Mouse (Mus musculus) ovary, postnatal 10 days (tissue): ENCODE data around the gene Smad6.

ENCODE experiments used
- DNase-seq: peaks from one replicate; pipeline ENCODE4 v3.0.0; 2022; ENCODE audit warnings: low spot score

Smad6 gene

DNA sequence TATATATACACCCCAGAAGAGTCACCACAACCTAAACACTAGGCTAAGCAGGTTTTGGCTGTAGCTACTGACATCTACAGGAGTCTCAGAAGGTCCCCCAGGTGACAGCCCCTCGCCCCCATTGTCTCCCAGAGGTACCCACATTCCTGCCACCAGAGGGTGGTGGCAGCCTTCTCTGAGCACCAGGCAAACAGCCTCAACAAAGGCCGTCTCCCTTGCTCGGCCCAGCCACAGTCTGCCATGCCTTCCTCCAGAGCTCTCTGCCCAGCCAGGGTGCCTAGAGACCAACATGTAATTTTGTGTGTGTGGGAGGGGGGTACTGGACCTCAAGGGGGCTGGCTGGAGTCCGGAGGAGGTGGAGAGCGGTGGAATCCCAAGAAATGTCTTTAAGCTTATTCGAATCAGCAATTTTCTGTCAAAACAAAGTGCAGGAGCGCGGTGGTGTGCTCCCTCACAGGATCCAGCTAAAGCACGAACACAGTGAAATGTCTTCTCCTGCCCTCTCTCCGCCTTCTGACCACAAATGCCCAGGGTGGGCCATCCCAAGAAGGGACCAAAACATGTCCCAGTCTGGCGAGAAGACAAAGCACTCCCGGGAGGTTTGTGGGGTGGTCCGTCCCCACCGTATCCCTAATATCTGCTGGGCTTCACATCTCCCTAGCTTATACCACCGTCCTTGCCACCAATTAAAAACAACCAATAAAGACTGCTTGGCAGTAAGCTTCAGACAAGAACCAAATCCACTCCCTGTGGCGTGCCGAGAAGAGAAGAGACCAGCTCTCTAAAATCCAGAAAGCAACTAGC, 62.5 kb downstream of the Smad6 start:
- peak; percentile 52 for DNase-seq

DNA sequence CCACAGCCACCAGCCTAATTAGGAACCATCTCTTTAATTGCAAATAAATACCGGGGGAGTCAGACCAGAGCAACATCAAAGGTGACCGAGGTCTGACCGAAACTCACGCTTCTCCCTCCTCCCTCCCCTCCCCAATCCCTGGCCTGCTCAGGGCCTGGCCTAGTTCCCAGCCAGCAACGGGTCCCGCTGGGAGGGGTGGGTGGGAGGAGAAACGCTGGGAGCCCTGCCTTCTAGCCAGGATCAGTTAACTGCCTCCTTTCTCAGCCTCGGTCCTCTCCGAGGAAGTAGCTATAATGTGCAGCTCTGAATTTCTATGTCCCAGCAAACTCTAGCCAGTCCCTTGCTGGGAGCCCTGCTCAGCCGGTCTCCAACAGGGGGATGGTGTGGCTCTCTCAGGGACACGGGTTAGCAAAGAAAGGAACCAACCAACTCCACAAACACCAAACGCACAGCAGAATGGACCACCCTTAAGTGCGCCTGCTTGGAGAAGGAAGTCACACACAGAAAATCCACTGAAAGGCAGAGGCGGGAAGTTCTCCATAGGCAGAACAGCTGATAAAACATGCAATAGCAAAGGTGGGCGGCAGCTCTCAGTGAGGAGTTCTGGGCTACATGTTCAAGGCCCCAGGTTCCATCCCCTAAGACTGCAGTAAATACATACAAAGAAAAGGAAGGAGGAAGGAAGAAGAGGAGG, 63.4 kb downstream of the Smad6 start:
- peak; percentile 58 for DNase-seq

DNA sequence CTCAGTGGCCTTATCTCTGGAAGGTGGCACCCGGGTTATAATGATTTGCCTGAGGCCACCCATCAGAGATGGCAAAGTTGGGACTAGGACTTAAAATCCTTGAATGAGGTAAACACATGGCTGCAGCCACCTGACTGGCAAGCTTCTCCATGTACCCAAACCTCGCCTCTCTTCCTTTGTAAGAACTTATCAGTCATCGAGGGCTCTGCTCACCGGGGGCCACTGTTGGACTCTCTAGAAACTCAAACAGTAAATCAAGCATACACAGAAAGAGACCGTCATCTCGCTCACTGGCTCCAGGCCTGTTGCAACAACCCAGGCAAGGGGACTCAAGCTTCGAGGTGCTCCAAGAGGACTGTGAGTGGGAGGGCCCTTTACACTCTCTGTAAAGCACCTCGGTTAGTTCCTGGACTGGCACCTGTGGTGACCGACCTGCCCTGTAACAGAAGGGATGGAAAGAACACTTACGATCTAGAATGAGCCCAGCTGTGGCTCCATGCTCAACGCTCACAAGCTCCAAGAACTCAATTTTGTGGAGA, 64.1 kb downstream of the Smad6 start:
- no peak for DNase-seq

DNA sequence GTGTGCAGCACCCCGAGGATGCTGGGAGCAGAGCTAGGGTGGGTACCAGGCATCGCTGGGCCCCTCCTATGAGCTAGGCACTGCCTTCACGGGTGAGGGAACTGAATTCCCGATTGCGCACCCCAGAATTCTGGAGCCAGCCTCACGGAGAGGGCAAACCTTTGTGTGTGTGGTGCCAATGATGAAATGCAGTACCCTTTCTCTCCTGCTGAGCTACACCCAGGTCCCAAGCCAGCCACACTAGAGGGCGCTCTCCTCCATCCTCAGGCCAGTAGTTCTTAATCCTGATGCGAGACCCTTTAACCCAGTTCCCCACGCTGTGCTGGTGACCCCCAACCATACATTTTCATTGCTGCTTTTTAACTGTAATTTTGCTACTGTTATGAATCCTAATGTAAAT, 65.8 kb downstream of the Smad6 start:
- peak; percentile 54 for DNase-seq

DNA sequence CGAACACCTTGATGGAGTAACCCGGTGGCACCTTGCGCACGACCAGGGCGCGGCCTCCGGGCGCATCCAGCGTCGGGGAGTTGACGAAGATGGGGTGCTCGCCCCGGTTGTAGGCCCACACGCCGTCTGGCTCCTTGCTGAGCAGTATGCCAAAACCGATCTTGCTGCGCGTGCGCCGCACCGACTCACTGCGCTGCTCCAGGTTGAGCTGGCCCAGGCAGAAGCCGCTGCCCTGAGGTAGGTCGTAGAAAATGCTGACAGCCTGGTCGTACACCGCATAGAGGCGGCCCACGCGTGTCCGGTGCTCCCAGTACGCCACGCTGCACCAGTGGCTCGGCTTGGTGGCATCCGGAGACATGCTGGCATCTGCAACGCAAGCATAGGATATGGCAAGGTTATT, 68.2 kb downstream of the Smad6 start:
- no peak for DNase-seq

DNA sequence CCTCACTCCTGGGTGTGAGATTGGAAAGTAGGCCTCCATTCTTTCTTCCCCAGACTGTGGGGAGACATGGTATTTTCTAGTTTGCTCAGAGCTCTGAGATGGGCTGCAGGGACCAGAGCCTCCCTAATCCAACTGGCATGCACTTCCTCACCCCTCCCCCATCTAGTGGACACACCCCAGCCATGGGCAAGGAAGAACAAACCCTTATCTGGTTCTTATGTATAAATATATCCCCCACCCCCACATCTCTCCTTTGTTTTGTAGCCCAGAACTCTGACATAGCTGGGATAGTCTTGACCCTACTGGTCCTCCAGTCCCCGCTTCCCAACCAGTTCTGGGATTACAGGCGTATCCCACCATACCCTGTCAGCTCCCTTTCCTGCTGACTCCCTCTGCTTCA, 69.3 kb downstream of the Smad6 start:
- DNase-seq = no peak

DNA sequence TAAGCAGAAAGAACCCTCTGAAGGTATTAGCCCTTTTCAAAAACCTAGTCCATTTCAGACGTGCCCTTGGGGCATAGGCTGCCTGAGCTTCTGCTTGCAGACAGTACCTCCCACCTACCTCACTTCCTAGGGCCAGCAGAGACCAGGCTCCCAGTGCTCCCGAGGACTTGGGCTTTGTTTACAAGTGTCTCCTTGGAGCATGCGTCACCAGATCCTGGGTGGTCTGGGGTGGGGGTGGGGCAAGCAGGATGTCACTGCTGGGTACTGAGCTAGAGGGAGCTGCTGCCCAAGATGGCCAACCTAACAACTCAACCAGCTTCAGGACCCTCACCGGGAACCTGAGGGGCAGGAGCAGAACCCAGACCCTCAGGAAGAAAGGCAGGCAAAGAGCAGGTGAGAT, 71.5 kb downstream of the Smad6 start:
- DNase-seq = no peak

DNA sequence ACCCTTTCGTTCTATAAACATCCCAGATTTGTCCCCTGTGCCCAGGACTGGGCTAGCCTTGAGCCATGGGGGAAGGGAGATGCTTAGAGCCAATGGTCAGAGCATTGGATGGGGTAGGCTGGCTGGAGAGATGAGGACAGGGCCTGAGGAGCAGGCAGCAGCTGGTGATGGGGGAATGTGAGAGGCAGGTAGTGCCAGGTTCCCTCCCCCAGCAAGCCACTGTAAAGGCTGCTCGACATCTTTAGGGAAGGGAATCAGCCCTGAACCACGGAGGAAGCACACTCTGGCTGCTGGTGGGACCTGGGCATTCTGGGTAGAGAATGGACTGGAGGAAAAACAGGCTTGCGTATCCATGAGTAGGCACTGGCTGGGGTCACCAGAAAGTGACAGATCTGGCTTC, 72.5 kb downstream of the Smad6 start:
- no peak for DNase-seq

DNA sequence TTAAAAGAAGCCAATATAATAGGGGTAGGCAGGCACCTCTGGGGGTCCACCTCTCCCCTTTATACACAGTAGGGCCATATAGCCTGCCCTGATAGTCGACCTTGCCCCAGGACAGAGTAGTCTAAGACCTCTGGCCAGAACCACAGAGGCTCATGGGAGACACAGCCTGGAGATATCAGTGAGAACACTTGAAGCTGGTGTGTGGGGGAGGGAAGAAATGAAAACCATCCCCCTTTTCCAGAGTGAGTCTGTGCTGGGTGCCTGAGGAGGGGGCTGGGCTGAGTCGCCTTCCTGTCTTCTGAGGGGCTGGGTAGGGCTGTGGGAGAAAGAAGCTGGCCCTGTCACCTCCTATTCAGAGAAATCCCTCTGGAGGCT, 79.3 kb downstream of the Smad6 start:
- no peak for DNase-seq

DNA sequence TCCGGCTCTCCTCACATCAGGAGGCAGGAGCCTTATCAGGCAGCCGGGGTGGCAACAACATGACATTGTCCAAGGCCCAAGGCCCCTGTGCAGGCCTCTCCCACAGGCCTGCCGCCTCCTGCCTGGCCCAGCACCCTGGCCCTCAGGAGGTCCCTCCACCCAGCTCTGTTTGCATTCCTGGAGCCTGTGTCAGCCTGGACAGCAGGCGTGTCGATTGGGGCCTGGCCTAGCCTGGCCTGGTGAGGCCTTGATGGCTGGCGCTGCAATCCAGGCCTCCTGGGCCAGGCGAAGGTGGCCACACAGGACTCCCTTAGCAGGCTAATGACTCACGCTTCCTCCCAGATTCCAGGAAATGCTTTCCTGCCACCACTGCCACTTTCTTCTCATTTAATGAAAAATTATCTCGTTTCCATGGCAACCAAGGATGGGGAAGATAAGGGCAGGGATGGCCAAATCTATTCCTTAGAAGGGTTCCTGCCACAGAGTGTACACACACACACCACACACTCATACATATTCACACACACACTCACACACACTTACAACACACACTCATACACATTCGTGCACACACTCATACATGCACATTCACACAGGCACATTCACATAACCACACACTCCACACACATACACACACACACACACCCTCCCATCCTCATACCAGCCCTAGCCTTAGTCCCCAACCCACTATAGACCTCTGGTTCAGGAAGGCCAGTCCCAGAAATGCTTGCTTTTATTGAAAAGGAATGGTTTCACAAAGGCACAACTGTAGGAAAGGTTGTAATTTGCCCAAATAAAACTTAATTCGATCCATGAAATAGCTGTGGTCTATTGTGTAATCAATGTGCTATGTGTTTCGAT, 79.9 kb downstream of the Smad6 start:
- no peak for DNase-seq

DNA sequence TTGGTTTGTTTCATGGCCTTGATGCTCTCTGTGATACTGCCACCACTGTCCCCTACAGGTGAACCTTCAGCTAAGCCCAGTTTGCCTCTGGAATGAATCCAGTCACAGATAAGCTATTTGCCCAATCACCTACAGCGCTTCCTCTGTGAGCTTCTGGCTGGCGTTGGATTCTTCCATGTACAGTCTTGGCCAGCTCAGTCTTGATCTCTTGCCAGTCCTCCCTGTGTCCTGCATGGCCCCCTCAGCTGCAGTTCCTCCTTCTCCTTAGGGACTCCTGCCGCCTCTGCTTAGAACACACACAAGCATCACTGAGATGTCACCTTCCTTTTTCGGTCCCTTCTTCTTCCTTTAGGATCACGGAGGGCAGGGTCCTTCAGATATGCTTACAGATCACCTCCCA, 85.6 kb downstream of the Smad6 start:
- DNase-seq = no peak

DNA sequence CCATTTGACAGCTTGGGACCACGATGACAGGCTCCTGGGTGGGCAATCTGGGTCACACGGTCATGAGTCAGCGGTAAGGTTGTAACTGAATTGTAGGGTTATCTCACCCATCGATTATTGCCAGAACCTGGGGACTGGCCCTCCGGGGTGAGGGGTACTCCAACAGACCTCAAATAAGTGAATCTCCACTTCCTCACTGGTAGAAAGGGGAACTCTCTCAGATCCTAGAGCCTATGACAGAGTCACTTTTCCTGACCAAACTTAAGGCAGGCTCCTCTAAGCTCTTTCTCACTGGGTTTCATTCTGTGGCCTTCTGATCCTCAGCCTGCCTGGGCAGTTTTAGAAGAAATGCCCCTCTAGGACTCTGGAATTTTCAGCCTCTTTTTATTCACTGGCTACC, 88.8 kb downstream of the Smad6 start:
- no peak for DNase-seq

DNA sequence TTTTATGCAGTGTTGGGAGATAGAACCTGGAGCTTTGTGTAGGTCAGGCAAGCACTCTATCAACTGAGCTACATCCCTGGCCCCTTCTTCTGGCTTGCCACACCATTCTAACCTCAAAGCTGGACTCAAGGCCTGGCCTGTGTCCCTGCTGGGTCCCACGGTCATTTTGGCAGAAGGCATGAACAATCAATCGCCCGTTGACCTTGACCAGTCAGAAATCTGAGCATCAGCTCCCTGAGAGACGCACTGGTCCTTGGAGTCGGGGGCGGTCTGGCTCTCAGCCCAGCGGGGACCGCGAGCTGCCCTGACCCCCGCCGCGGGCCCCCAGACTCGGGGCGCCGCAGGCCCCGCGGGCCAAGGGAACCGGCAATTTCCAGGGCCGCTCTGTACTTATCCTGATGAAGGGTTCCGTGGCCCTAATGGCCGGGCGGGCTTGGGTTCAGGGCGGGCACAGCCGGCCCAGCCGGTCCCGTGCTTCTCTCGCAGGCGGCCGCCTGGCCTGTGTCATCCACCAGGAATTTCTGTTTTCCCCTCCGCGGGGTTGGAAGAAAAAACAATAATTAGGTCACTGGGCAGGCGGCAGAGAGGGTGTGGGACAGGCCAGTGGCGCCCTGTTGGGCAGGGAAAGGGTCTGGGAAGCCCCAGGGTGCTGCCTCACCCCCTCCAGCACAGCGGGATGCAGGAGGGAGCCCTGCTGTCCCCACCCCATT, 94.4 kb downstream of the Smad6 start:
- DNase-seq = peak; percentile 24

DNA sequence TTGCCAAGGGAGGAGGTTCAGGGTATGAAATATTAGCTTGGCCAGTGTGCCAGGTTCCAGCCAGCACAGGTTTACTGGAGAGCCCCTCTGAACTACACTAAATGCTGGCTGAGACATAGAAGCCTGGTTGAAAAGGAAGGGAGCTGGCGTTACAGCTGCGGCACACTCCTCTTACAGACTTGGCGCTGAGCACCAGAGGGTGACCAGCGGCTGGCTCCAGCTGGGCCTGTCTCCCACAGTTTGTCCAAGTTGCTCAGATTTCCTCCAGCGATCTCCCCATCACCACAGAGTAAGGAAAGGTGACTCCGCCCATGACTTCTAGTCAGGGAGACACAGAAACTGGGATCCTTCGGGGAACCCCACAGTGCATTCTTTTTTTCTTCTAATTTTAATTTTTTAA, 95.5 kb downstream of the Smad6 start:
- DNase-seq = no peak

DNA sequence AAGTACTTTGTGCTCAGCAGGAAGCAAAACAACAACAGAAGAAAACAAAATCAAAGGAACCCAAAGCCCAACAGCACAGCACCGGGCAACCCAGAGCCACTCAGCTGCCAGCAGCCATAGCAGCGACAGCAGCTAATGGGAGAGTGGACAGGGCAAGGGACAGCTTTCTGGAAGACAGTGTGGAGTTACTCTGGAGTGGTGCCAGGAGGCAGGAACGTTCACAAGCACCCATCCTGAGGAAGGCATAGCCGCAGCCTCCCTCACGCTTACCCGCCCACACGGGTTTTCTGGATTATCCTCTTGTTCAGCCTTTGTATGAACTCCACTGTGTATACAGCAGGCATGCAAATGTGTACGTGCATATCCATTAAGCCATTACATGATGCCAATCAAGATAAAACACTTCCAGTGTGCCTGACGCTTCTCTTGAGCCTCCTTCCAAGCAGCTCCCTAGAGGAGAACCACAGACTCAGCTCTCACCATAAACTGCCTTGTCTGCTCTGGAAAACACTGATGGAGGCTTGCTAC, 98.6 kb downstream of the Smad6 start:
- no peak for DNase-seq

DNA sequence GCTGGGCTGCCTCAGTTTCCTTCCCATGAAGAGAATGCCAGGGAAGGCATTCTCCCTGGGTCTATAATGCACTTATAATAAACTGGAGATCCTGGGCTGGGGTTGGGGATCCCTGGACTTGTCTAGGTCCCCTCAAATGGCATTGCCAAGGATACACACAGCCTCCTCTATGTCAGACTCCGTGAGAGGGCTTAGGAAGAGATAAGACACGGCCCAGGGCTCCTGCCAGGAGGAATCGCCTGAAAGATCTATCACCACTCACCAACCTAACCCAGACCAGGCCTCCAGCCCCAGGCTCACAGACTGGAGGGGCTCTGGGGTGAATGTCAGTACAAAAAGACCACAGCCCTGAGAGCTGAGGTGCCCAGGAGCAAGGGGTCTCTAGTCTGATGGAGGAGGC, 102.2 kb downstream of the Smad6 start:
- DNase-seq = no peak

DNA sequence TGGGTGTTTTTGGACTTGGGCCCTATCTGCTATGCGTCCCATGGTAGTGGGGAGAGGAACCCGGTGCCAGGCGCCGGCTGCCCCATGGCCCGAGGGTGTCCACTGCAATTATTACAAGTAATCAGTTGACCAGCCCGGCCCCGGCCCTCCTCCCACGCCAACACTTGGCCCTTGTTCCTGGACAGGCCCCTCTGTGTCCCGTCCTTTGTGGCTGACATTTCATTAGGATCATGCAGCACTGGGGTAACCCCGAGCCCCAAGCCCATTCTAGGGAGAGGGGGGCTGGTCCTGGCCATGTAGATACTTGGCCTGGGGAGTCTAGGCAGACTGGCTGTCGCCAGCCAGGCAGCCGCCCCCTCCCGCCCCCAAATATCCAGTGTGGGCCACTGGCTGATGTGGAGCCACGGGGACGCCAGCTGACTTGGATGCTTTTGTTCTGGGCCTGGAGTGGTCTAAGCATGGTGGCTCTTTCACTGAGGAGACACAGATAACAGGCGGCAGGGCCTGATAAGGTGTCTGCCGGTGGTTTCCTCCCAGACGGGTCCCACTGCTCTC, 102.8 kb downstream of the Smad6 start:
- DNase-seq = no peak

DNA sequence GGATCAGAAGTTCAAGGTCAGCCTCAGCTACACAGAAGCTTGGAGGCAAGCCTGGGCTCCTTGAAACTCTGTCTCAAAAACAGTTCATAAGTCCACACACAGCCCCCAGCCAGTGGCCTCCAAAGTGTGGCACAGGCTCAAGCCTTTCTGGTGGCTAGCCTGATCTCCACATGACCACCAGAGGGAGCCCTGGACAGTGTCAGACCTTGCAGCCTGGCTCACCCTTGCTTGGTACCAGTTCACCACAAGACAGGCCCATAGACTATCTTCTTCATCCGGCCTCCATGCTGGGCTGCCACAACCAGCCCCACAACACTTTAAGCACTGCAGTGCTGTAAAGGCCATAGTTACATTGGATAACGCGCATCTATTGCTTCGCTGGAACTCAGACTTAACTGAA, 103.6 kb downstream of the Smad6 start:
- peak; percentile 48 for DNase-seq

DNA sequence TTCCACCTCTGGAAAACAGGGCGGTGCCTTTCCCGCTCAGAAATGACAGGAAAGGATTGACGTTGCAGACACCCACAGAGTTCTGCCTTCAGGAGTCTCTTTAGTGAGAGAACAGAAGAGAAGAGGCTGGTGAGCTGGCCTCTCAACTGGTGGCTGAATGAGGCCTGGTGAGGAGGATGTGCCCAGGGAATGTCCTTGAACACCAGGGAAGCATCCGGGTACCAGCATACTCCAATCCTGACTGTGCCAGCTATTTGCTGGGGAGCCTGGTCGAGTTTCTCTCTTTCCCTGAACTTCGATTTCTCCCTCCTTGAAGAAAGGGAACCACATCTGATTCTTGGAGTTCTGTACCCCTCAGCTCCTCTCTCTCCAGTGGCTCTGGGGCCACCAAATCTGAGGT, 105.4 kb downstream of the Smad6 start:
- DNase-seq = no peak

DNA sequence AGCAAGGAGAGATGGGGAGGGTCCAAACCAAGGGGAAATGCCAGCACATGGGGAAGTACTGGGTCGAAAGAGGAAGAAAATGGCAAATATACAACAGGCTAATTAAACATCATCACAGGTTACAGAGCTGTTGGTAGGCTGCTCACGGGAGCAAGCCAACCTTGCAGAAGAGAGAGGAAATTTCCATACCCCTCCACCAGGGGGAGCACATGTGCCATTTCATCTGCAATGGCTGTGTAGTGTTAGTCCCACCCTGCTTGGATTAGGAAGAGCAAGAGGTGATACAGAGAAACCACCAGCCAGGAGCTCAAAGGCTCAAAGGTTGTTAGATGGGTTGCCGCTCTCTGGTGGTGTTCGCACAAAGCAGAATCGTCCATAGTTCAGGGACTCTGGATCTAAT, 105.9 kb downstream of the Smad6 start:
- no peak for DNase-seq

DNA sequence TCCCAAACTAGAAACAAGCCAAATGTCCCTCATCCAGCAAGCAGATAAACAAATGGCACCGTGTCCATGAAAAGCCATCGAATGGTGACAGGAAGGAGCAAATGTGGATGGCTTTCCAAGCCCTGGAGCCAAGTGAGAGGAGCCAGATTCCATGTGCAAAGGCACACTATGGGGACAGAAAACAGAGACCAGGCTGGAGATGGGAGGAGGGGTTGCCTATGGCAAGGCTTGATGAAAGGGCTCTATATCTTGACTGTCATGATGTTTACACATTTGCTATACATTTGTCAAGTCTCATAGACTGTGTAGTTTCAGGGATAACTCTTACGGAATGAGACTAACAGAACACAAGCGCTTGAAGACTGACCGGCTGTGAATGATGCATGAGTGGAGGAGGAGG, 106.9 kb downstream of the Smad6 start:
- no peak for DNase-seq
